Mouse (Mus musculus) CH12.LX (cell line): ENCODE measurements at regions not wholly inside any gene's neighbourhood (a gene's known extent, or its start where the extent isn't known, plus 50 kb on each side); places are given as distances from the start of the nearest gene placed in this dataset.

ENCODE experiments used
- DNase-seq: peaks from one replicate; pipeline ENCODE4 v3.0.0-alpha.2; 2013; ENCODE audit errors: extremely low read depth
- H3K27ac ChIP-seq: 2 replicates; pipeline ENCODE4 v1.5.1; 2012; ENCODE audit warnings: low read depth, mild to moderate bottlenecking, control low read depth, moderate library complexity; ENCODE audit not compliant: insufficient read depth
- H3K27me3 ChIP-seq: replicated peaks from 2 replicates; pipeline ENCODE3; 2012; ENCODE audit warnings: inconsistent platforms
- H3K36me3 ChIP-seq, 2 experiments: replicated peaks in 1 of 2; 2 replicates each; pipeline versions ENCODE3 to v1.6.1; 2012; ENCODE audit warnings: inconsistent platforms in 1 of 2, low read length in 1 of 2, mild to moderate bottlenecking in 1 of 2, mixed read lengths in 1 of 2, moderate library complexity in 1 of 2; ENCODE audit not compliant: control insufficient read depth in 1 of 2, insufficient read depth in 1 of 2
- H3K4me1 ChIP-seq, 2 experiments: 2 replicates each; pipeline ENCODE4 v1.6.1; 2012; ENCODE audit warnings: inconsistent platforms in 1 of 2, moderate library complexity in 1 of 2; ENCODE audit not compliant: insufficient read depth in 2 of 2, control insufficient read depth in 1 of 2
- H3K4me2 ChIP-seq: 2 replicates; pipeline ENCODE4 v1.6.1; 2012; ENCODE audit warnings: low read depth, mild to moderate bottlenecking, control low read depth; ENCODE audit not compliant: poor library complexity, insufficient read depth, severe bottlenecking
- H3K4me3 ChIP-seq, 3 experiments: fragments of 150-350 bp in 1 of 3; sonication (generic) in 1 of 3; replicated peaks in 1 of 3; 2 replicates each; pipeline versions ENCODE3 to v1.5.1; 2011 to 2012; ENCODE audit warnings: low read depth in 2 of 3, low read length in 2 of 3, mild to moderate bottlenecking in 2 of 3, moderate library complexity in 2 of 3, control low read depth in 1 of 3, improper control_type of control experiment in 1 of 3, inconsistent platforms in 1 of 3, mixed read lengths in 1 of 3; ENCODE audit not compliant: poor library complexity in 1 of 3
- H3K79me2 ChIP-seq: replicated peaks from 2 replicates; pipeline ENCODE4 v1.6.1; 2012; ENCODE audit warnings: mild to moderate bottlenecking, moderate library complexity; ENCODE audit not compliant: control insufficient read depth, poor library complexity, insufficient read depth, severe bottlenecking; ENCODE audit errors: extremely low read depth
- H3K9ac ChIP-seq: 2 replicates; pipeline ENCODE4 v1.6.1; 2012; ENCODE audit warnings: low read depth, mild to moderate bottlenecking, control low read depth, moderate library complexity; ENCODE audit not compliant: insufficient read depth
- H3K9me3 ChIP-seq: replicated peaks from 2 replicates; pipeline ENCODE3; 2012; ENCODE audit warnings: low read length, inconsistent platforms, mixed read lengths
- BHLHE40 ChIP-seq: IDR thresholded peaks from 2 replicates; pipeline ENCODE4 v1.6.1; 2011; ENCODE audit warnings: mild to moderate bottlenecking, low read depth, low read length, improper control_type of control experiment
- CHD2 ChIP-seq: IDR thresholded peaks from 2 replicates; pipeline ENCODE4 v1.6.1; 2011; ENCODE audit warnings: low read length, improper control_type of control experiment
- CTCF ChIP-seq, 2 experiments: IDR thresholded peaks in 1 of 2; conservative IDR thresholded peaks in 1 of 2; 2 replicates each; pipeline ENCODE4 v1.5.1; 2011 to 2012; ENCODE audit warnings: low read depth in 2 of 2, low read length in 2 of 2, improper control_type of control experiment in 1 of 2, inconsistent platforms in 1 of 2, mild to moderate bottlenecking in 1 of 2, moderate library complexity in 1 of 2
- ELF1 ChIP-seq: IDR thresholded peaks from 2 replicates; pipeline ENCODE4 v1.6.1; 2014; ENCODE audit warnings: low read depth, mild to moderate bottlenecking, inconsistent platforms, low read length, improper control_type of control experiment
- GABPA ChIP-seq: IDR thresholded peaks from 2 replicates; pipeline ENCODE4 v1.6.1; 2012; ENCODE audit warnings: low read depth, low read length, improper control_type of control experiment, inconsistent platforms; ENCODE audit not compliant: insufficient replicate concordance
- HCFC1 ChIP-seq: IDR thresholded peaks from 2 replicates; pipeline ENCODE4 v1.6.1; 2012; ENCODE audit warnings: low read depth, mild to moderate bottlenecking, inconsistent platforms, low read length, improper control_type of control experiment
- IRF4 ChIP-seq: IDR thresholded peaks from 2 replicates; pipeline ENCODE4 v1.6.1; 2014; ENCODE audit warnings: low read depth, mild to moderate bottlenecking, inconsistent platforms, low read length, improper control_type of control experiment
- JUN ChIP-seq: IDR thresholded peaks from 2 replicates; pipeline ENCODE4 v1.6.1; 2011; ENCODE audit warnings: low read depth, mild to moderate bottlenecking, low read length, improper control_type of control experiment, moderate library complexity; ENCODE audit not compliant: insufficient read depth
- JUND ChIP-seq: conservative IDR thresholded peaks from 2 replicates; pipeline ENCODE4 v1.6.1; 2011; ENCODE audit warnings: low read depth, low read length, improper control_type of control experiment
- KAT2A ChIP-seq: IDR thresholded peaks from 2 replicates; pipeline ENCODE4 v1.6.1; 2012; ENCODE audit warnings: low read length, improper control_type of control experiment, inconsistent platforms; ENCODE audit not compliant: insufficient replicate concordance
- MAFK ChIP-seq: IDR thresholded peaks from 2 replicates; pipeline ENCODE4 v1.6.1; 2011; ENCODE audit warnings: low read length, improper control_type of control experiment; ENCODE audit not compliant: insufficient replicate concordance
- MAZ ChIP-seq: IDR thresholded peaks from 2 replicates; pipeline ENCODE4 v1.6.1; 2012; ENCODE audit warnings: low read depth, mild to moderate bottlenecking, inconsistent platforms, low read length, improper control_type of control experiment, moderate library complexity
- MEF2A ChIP-seq: IDR thresholded peaks from 2 replicates; pipeline ENCODE4 v1.6.1; 2014; ENCODE audit warnings: low read depth, mild to moderate bottlenecking, inconsistent platforms, low read length, improper control_type of control experiment, borderline replicate concordance
- MXI1 ChIP-seq: IDR thresholded peaks from 2 replicates; pipeline ENCODE4 v1.6.1; 2011; ENCODE audit warnings: mild to moderate bottlenecking, low read depth, low read length, improper control_type of control experiment
- NELFE ChIP-seq: IDR thresholded peaks from 2 replicates; pipeline ENCODE4 v1.6.1; 2011; ENCODE audit warnings: low read depth, low read length, improper control_type of control experiment
- NRF1 ChIP-seq: IDR thresholded peaks from 2 replicates; pipeline ENCODE4 v1.6.1; 2014; ENCODE audit warnings: low read depth, mild to moderate bottlenecking, inconsistent platforms, low read length, improper control_type of control experiment, moderate library complexity
- PAX5 ChIP-seq: IDR thresholded peaks from 2 replicates; pipeline ENCODE4 v1.6.1; 2012; ENCODE audit warnings: low read length, inconsistent platforms, mixed read lengths
- POLR2A ChIP-seq: IDR thresholded peaks from 2 replicates; pipeline ENCODE4 v1.6.1; 2011; ENCODE audit warnings: low read depth, mild to moderate bottlenecking, improper control_type of control experiment, low read length
- RCOR1 ChIP-seq: conservative IDR thresholded peaks from 2 replicates; pipeline ENCODE4 v1.6.1; 2012; ENCODE audit warnings: low read depth, mild to moderate bottlenecking, inconsistent platforms, low read length, improper control_type of control experiment
- SMC3 ChIP-seq: IDR thresholded peaks from 2 replicates; pipeline ENCODE4 v1.6.1; 2011; ENCODE audit warnings: low read depth, low read length, improper control_type of control experiment
- TBP ChIP-seq: conservative IDR thresholded peaks from 2 replicates; pipeline ENCODE4 v1.6.1; 2011; ENCODE audit warnings: low read depth, low read length, improper control_type of control experiment
- TCF12 ChIP-seq: IDR thresholded peaks from 2 replicates; pipeline ENCODE4 v1.6.1; 2014; ENCODE audit warnings: low read depth, mild to moderate bottlenecking, inconsistent platforms, low read length, improper control_type of control experiment
- UBTF ChIP-seq: IDR thresholded peaks from 2 replicates; pipeline ENCODE4 v1.6.1; 2012; ENCODE audit warnings: low read depth, mild to moderate bottlenecking, inconsistent platforms, low read length, improper control_type of control experiment, moderate library complexity
- ZKSCAN1 ChIP-seq: IDR thresholded peaks from 2 replicates; pipeline ENCODE4 v1.6.1; 2012; ENCODE audit warnings: low read depth, inconsistent platforms, low read length, improper control_type of control experiment, borderline replicate concordance
- dilution Hi-C: fragments of 300-500 bp; cut with MboI; formaldehyde crosslinking; loops from 2 replicates; pipeline ENCODE4 v1.14.3; 2020; ENCODE audit warnings: low sequenced_read_pairs; ENCODE audit not compliant: extremely low pct_unique_long_range_greater_than_20kb, extremely low pct_ligation_motif_present
- in situ Hi-C: fragments of 300-500 bp; cut with MboI; formaldehyde crosslinking; loops from 3 replicates; pipeline ENCODE4 v1.14.3; 2019; ENCODE audit warnings: low sequenced_read_pairs, low pct_ligation_motif_present, low pct_unique_long_range_greater_than_20kb, mixed read lengths

DNA sequence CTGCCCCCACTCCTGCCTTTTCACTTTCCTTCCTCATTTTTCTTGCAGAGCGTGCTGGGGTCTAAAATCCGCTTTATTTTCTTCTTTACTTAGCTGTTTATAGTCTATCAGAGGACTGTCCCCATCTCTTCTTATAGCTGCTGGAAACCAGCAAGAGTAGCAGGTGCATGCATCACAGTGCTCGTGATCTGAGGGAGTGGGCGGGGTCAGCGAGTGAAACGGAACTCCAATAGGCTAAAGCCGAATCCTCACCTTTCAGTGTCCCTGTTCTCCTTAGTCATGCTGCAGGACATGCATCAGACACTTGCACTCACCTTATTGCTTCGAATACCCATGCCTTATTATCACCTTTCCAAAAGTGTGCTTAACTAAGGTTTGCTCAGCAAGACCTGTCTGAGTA, 1095.3 kb downstream of the Synb start:
- DNase-seq, result no peak
- in situ Hi-C loops, result no loop called here
- no peaks in the 10 kb centered on the region for H3K79me2 ChIP-seq
- dilution Hi-C loops, result no loop called here
- H3K27me3 ChIP-seq, result no peaks in the 10 kb centered on the region
- no peak overlapping the region for H3K9ac ChIP-seq
- no peaks in the 10 kb centered on the region for H3K36me3 ChIP-seq
- TF ChIP-seq NRF1, result no peak
- no peak for TF ChIP-seq IRF4
- no peak for TF ChIP-seq CTCF (conservative IDR thresholded peaks at IDR 0.05 in 1 of 2, IDR thresholded peaks at IDR 0.05 in 1 of 2; ENCODE audit: low read depth in 2 of 2, low read length in 2 of 2)
- no peak for TF ChIP-seq TBP
- TF ChIP-seq RCOR1, result no peak
- no peak for TF ChIP-seq JUN
- no peak for TF ChIP-seq CHD2
- TF ChIP-seq MAFK, result no peak
- TF ChIP-seq, all 38 proteins: peak for 0
- Histone ChIP-seq H3K4me3 (no peak overlapping the region), H3K4me2 (no peak overlapping the region), H3K9me3 (no peaks in the 10 kb centered on the region), H3K4me1 (no peaks in the 10 kb centered on the region), H3K27ac (no peak overlapping the region)

- Histone ChIP-seq H3K27ac (no peak overlapping the region), H3K4me3 (no peak overlapping the region), H3K9me3 (no peaks in the 10 kb centered on the region), H3K27me3 (no peaks in the 10 kb centered on the region), H3K79me2 (no peaks in the 10 kb centered on the region), H3K4me2 (no peak overlapping the region), H3K36me3 (no peaks in the 10 kb centered on the region), H3K9ac (no peak overlapping the region), H3K4me1 (no peaks in the 10 kb centered on the region)
- dilution Hi-C loops, result no loop called here
- DNase-seq, result no peak
- TF ChIP-seq IRF4 (no peak), MXI1 (no peak), BHLHE40 (no peak), TCF12 (no peak), UBTF (no peak), NRF1 (no peak), MEF2A (no peak), MAZ (no peak), CTCF (conservative IDR thresholded peaks at IDR 0.05 in 1 of 2, IDR thresholded peaks at IDR 0.05 in 1 of 2; ENCODE audit: low read depth in 2 of 2, low read length in 2 of 2) (no peak), SMC3 (no peak), NELFE (no peak), GABPA (no peak), HCFC1 (no peak), POLR2A (no peak), ZKSCAN1 (no peak), PAX5 (no peak), KAT2A (no peak), JUND (no peak), ELF1 (no peak)
- in situ Hi-C loops, result no loop called here
These were observed 1096.7 kb downstream of the Synb start for GRCm38 (mm10) chr14:68197470-68197800.
